Mouse (Mus musculus) neutrophil, adult 59 days (primary cell): Measurements from ENCODE around the gene Gm21454. TPM values are rescaled to one million over a fixed set of nuclear protein-coding genes. Genes with fewer than 3 reads are reported as not detected.

Source experiments
- total RNA-seq, 2 experiments: library from RNA; stranded (reverse); gene quantifications; 1 replicate in 1 of 2; 2 replicates in 1 of 2; pipeline ENCODE4 v1.2.4; 2023

Gm21454 gene
- total RNA-seq, result not detected

DNA sequence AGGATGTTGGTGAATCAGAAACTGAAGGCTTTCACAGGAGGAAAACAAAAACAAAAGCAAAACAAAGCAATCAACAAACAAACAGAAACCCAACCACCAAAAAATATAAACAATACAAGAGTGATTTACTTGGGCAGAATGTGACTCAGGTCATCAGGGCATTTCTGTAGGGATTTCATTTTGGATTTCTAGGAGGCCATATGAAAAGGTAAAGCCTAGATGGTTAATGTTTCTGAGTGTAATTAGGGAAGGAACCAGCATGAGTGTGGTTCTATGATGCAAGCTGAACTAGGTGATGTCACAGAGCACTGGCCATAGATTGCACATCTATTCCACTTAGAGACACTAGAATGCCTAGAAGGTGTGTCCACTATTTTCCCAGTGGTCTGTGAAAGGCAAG lies at the start of gene Gm21454, which contains the start of gene Gm21440:
TSS of gene Gm21454 (plus strand) at position 352 of the 400 bp plus-strand sequence.
TSS of gene Gm21440 (plus strand) at position 301 of the 400 bp plus-strand sequence.

DNA sequence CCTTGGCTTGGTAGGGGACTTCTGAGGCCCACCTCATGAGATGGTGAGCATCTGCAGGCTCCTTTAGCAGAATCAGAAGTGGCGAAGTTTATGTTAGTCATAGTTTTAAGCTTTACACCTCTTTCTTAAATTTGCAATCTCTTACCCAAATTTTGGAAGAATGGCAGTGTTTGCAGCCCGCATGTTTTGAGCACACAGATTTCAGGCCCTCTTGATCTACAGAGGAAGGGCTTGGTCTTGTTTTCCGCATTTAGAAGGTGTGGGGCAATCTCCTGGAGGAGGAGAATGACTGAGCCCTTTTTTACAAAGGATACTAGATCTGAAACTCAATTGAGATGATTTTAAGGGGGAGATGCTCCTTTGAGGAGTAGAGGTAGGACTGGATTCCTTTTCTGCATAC lies 28.4 kb upstream of the Gm21454 start, which contains the start of gene Gm21828:
TSS of gene Gm21828 (minus strand) at position 101 of the 400 bp plus-strand sequence.

DNA sequence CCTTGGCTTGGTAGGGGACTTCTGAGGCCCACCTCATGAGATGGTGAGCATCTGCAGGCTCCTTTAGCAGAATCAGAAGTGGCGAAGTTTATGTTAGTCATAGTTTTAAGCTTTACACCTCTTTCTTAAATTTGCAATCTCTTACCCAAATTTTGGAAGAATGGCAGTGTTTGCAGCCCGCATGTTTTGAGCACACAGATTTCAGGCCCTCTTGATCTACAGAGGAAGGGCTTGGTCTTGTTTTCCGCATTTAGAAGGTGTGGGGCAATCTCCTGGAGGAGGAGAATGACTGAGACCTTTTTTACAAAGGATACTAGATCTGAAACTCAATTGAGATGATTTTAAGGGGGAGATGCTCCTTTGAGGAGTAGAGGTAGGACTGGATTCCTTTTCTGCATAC lies 96.7 kb downstream of the Gm21454 start, which contains the start of gene Gm21725:
TSS of gene Gm21725 (minus strand) at position 101 of the 400 bp plus-strand sequence.

Other genes starting within 250 kb of the Gm21454 start
- gene Gm20807, start 209.6 kb upstream of the Gm21454 start, total RNA-seq, result not detected
- gene Gm21891, start 119.0 kb upstream of the Gm21454 start, total RNA-seq, result not detected
- gene Gm21425, start 90.5 kb upstream of the Gm21454 start, total RNA-seq, result not detected
- gene Gm21828, start 28.5 kb upstream of the Gm21454 start, total RNA-seq, result not detected
- gene Gm21440, start 51 bp upstream of the Gm21454 start, total RNA-seq, result not detected
- not detected for gene Gm21725, start 96.6 kb downstream of the Gm21454 start, total RNA-seq
- not detected for gene Gm21866, start 213.1 kb downstream of the Gm21454 start, total RNA-seq
- gene Gm20773, start 241.6 kb downstream of the Gm21454 start, total RNA-seq, result not detected